Mouse (Mus musculus) adrenal gland, postnatal 4 days (tissue): Measurements from ENCODE around the gene Map2k2. TPM values are rescaled to one million over a fixed set of nuclear protein-coding genes. Genes with fewer than 3 reads are reported as not detected.
"Not testable (repeated sequence)": the region's sequence is repeated elsewhere in the genome, so short reads cannot be mapped to it uniquely, and the experiment has no call there.

Experiments used
- DNase-seq, 2 experiments: peaks; one replicate each; pipeline ENCODE4 v3.0.0; 2021 to 2022; ENCODE audit warnings: low spot score in 2 of 2, mixed read lengths in 2 of 2
- long read RNA-seq, 2 experiments: library from polyadenylated mRNA; stranded (forward); transcript quantifications; one replicate each; pipeline ENCODE4 v2.0.0; 2021
- total RNA-seq, 2 experiments: library from RNA; stranded (reverse); gene quantifications; 2 replicates each; pipeline ENCODE4 v1.2.3; 2021

Map2k2 gene
- total RNA-seq, result 100 to 1,000 TPM; 149 to 157 TPM
- long read RNA-seq, experiment 1, transcript Map2k2-202 (11 exons, 1,556 nt), result major isoform, 77 of 162 reads
- long read RNA-seq, experiment 1, transcript Map2k2-207 (11 exons, 2,405 nt), result minor isoform, 51 of 162 reads
- long read RNA-seq, experiment 1, partial matches to known transcripts, result 10 of 162 reads
- long read RNA-seq, experiment 1, other reads (novel, unspliced or antisense), result 21 of 162 reads
- long read RNA-seq, experiment 2, transcript Map2k2-207 (11 exons, 2,405 nt), result minor isoform, 57 of 232 reads
- long read RNA-seq, experiment 2, transcript Map2k2-202 (11 exons, 1,556 nt), result major isoform, 108 of 232 reads
- long read RNA-seq, experiment 2, partial matches to known transcripts, result 40 of 232 reads
- long read RNA-seq, experiment 2, other reads (novel, unspliced or antisense), result 23 of 232 reads

DNA sequence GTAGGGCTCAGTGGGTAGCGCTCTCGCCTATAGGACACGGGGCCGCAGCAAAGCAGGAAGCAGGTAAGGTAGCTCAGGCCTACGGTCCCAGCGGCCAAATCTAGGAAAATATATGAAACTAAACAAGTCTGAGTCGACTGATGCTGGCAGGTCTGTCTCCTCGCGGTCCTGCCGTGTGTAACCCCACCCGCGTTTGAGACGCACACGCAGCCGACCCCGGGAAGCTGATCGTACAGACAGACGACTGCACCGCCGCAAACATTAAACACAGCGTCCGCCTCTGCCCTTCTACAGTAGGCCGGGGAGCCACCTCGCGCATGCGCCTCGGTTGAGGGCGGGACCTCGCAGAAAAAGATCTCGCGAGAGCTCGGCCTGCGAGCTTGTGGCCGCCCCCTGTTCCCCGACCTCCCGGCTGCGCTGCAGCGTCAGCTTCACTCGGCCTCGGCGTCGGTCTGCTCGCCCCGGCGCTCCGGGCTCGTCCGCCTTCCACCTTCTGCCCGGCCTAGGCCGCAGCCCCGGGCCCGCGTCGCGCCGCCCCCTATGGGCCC is at the start of gene Map2k2:
Gene Map2k2, plus strand, starts transcription at position 351 of the 548 bp plus-strand sequence.
- peak; percentile 92 to 97 for DNase-seq

DNA sequence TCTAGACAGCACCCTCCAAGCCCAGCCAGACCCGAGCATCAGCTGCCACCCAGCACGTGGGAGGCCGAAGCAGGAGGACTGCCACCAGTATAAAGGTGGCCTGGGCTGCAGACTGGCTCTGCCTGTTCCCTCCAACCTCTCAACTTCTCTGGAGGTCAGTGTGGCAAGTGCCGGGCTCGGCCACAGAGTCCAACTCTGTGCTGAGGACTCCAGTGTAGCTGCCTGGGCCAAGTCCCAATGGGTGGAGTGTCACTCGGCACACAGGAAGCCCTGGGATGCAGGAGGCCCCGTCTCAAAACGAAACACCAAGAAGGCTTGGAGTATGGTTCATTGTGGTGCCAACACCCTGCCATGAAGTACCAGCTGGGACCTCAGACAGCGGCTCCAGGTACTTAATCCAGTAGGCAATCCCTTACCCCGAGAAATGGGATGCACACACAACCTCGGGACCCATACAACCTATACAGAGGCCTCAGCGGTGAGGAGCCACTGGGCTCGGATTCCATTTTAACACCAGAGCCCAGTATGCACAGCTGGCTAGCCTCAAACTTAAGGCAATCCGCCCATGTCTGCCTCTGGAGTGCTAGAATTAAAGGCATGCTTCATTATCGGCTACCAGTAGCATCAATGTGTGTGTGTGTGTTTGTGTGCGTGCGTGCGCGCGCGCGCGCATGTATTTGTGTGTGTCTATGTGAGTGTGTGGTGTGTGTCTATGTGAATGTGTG is 48.1 kb upstream of the Map2k2 start:
- no peak for DNase-seq

GRCm38 (mm10) chr10:81058896-81059295 is 46.8 kb upstream of the Map2k2 start:
- no peak for DNase-seq

DNA sequence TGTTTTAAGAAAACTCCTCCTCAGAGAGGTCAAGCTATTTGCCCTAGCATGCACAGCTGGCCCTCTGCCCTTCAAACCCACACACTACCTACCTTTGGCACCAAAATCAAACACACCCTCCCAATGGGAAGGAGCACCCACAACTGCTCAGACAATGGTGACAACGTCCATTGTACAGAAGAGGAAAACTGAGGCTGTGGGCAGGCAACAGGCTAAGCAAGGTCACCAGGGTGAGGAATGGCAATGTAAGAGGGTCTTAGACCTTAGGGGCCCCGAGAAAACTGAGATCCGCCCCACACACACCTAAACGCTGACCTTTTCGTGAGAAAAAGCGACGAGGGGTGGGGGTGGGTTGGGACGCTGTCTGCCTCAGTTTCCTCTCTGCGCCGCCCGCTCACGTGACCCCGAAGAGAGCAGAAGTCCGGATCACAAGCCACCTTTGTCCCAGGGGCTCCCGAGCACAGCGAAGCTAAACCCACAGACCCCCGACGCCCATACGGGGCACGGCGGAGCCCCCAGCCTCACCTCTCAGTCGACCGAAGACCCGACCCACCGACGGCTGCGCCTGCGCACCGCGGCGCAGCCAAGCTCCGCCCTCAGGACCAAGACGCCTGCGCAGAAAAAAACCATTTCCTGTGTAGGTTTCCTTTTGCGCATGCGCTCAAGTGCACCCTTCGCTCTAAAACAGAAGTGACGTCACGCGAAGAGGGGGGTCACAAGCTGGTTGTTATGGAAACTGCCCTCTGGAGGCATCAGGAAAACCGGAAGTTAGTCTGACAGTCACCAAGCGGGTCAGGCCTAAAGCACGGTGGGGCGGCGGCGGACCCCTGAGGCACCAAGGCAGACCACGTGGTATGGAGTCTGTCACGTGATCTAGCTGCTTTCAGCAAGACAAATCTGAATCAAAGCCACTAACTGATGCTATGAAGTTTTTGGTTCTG is 45.8 kb upstream of the Map2k2 start, which contains the start of gene Sgta:
Gene Sgta, minus strand, starts transcription at position 579 of the 941 bp plus-strand sequence.
- DNase-seq, result peak; percentile 85 to 97

DNA sequence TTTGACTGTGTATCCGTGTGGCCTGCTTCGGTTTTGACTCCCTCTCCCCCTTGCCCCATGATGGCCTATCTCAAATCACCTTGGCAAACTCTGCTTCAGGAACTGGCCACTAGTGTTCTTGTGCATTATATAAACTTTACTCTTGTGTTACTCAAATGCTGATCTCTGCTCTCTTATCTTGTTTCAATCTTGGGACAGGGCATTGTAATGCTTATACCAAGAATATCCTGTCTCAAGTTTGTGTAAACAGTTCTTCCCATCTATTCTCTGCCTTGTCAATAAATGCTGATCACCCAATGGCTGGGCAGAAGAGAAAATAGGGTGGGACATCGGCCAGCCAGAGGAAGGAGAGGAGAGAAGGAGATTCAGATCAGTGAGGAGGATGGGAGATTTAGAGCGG is 43.0 kb upstream of the Map2k2 start:
- no peak for DNase-seq

DNA sequence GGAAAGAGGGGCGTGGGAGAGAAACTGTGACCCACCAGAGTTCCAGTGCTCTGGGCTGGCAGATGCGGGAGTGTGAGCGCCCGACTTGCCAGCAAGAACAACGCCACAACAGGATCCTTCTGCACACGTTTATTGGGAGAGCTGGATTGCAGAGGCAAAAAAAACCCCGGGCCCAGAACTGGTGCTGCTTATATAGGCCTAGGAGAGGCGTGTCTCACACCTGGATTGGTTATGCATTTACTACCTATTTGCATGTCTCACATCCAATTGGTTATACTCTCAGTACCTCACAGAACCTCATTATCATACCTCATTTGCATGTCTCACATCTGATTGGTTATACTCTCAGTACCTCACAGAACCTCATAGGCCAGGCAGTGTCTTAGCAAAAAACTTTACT is 41.2 kb upstream of the Map2k2 start:
- not testable (repeated sequence) for DNase-seq

DNA sequence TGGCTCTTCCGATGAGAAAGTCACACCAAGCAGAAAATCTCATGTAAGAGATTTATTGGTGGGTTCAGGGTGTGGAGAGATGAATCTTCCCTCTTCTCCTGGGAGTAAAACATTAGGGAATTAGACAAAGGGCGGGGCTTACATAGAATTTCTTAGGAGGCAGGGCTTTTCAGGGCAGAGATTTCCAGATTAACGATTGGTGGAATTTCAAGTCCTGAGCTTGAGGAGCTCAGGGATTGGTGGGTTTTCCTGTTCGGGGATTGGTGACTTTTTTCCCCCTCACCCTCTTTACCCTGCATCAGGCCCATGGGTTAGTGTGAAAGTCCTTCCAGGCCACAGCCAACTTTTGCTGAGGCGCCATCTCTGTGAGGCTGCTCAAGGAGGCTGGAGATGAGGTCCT is 37.0 kb upstream of the Map2k2 start:
- no peak for DNase-seq

GRCm38 (mm10) chr10:81069836-81070235 is 35.9 kb upstream of the Map2k2 start, which contains the start of gene Thop1:
TSS of gene Thop1 (plus strand) at chr10:81070035.
- DNase-seq, result peak; percentile 81 to 91

GRCm38 (mm10) chr10:81072290-81072689 is 33.4 kb upstream of the Map2k2 start:
- no peak for DNase-seq

- DNase-seq, result no peak
Observed at GRCm38 (mm10) chr10:81073464-81073863, 32.3 kb upstream of the Map2k2 start.

DNA sequence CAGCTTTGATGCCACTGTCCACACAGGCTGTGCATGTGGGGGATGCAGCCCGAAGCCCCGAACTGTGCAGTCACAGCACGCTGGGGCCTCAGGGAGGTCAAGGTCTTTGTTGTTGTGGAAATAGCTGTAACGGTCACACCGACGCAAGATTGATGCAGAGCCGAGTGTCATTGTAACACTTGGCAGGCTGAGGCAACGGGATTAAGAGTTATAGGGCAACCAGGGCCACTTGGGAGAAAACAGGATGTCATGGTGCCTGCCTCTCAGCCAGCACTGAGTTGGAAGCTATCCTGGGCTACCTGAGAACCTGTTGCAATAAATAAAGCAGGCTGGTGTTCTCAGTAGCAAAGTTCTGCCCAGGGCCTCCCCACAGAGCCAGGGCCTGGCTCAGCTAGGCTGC is 30.0 kb upstream of the Map2k2 start:
- DNase-seq, result no peak

GRCm38 (mm10) chr10:81076356-81076755 is 29.4 kb upstream of the Map2k2 start:
- no peak for DNase-seq

DNA sequence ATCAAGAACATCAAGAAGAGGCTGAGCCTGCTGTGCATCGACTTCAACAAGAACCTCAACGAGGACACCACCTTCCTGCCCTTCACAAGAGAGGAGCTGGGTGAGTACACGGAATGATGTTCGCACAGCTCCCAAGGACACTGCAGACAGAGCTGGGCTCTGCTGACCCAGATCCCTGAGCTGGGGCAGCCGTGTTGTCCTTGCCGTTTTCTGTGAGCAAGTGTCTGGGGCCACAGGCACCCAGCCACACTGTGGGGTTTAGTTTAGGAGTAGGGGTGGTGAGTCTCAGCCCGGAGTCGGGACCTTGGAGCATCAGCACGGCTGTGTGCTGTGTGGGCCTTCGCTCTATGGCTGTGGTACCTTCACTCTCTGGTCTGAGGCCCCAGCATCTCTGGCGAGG is 27.8 kb upstream of the Map2k2 start:
- DNase-seq, result no peak

DNA sequence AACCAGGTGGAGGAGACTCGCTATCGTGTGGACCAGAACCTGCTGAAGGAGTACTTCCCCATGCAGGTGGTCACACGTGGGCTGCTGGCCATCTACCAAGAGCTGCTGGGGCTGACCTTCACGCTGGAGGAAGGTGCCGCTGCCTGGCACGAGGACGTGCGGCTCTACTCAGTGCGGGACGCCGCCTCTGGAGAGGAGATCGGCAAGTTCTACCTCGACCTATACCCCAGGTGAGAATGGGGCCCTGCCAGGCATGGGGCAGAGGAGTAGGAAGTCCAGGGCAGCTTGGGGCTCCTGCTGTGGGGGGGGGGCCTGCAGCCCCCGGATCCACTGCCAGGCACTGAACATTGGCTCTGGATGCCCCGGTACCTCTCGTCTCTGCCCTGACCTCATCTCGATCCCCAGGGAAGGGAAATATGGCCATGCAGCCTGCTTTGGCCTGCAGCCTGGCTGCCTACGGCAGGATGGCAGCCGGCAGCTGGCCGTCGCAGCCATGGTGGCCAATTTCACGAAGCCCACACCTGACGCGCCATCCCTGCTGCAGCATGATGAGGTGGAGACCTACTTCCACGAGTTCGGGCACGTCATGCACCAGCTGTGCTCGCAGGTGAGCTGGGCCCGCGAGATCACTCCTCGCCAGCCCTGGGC is 25.6 kb upstream of the Map2k2 start:
- DNase-seq, result no peak

DNA sequence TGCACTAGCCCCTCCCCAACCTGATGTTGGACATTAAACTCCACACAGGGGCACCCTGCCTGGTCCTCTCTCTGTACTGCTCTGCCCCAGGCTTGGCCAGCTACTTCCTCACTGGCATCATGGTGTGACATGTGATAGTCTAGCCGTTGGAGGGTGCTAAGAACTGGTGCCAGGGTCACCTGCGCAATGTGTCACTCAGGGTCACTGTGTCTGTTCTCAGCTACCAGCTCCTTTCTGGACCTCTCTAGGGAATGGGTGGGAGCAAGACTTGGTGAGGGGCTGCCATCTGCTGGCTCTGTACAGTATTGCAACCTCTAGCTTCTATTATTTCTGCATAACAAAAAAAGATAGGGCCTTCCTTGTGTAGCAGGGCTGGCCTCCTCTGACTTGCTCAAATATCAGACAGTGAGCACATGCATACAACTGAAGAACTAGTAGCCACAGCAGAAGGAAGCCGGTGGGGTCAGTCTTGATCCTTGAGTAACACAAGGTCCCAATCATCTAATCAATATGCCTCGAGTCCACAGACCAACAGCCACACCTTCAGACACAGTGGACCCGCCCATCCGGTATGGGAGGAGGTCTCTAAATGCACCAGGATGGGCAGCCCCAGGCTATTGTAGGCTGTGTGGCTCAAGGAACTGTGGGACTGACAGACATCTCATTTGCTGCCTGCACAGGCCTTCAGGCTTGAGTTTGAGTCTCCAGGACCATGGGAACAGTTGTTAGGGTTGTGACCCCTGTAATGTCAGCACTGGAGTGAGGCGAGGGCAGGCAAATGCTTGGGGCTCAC is 23.4 kb upstream of the Map2k2 start:
- peak in 1 of 2 experiments; percentile 55 for DNase-seq

- DNase-seq, result no peak
Observed at GRCm38 (mm10) chr10:81087021-81087420, 18.7 kb upstream of the Map2k2 start.

GRCm38 (mm10) chr10:81089216-81089615 is 16.5 kb upstream of the Map2k2 start:
- DNase-seq, result no peak

- DNase-seq, result no peak
Observed at GRCm38 (mm10) chr10:81090621-81091020, 15.1 kb upstream of the Map2k2 start.

- peak in 1 of 2 experiments; percentile 54 for DNase-seq
Observed at GRCm38 (mm10) chr10:81092465-81093250, 13.1 kb upstream of the Map2k2 start.
